Mouse (Mus musculus) T-helper 2 cell (primary cell): Measurements from ENCODE around the gene Daam1.

Source experiments
- in situ Hi-C: fragments of 300-600 bp; cut with MboI, MseI; formaldehyde crosslinking; loops from one replicate; pipeline ENCODE4 v1.15.1; 2025; ENCODE audit warnings: high pct_unique_total_duplicates

Gene Daam1

DNA sequence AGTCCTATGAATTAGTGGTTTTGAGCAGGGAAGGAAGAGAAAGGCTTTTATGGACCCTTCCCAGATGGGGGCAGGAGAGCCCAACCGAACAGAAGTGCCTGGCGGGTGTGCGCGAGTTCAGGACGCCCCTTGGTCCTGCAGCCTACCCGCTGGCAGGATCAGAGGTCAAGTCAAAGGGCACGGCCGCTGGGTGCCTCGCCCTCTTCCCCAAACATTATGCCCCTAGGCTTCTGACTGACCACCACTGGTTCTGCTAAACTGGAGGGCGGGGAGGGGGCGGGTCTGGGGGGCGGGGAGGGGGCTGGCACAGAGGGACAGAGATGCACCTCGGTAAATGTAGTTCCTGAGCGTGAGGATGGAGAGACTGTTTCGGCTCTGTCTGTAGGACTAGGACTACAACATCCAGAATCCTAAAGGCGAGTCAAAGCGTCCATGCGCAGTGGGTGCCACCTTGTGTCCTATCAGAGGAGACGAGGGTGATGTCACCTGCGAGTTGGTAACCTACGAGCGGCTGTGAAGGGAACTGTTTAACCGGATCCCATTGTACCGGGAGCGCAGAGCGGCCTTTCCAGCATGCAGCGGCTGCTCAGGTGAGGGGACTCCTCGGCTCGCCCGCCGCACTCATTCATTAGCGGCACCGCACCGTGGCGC lies at the start of gene Daam1:
Gene Daam1 (plus strand): TSS at position 472 of the 651 bp plus-strand sequence.
- in situ Hi-C loops = no loop called here

DNA sequence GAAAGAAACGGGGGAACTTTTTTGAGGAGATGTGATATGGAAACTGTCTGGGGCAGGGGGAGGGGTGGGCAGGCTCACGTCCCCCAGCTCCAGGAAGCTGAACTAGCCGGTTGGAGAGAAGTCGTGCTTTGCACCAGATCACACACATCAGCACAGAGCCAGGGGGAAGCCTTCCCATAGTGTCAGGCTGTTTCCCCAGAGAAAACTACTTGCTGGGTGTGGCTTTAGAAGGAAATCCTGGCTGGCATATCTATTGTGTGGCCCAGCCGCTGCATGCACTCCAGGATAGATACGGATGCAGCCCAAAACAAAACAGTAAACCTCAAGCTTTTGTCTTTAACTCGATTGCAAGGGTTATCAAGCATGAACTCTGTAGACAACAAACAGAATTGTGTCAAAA lies 49.7 kb upstream of the Daam1 start:
- in situ Hi-C loops = loop anchor here (5.0 kb wide), 1 partner anchor 466 kb away; no protein-coding TSS in a partner anchor

DNA sequence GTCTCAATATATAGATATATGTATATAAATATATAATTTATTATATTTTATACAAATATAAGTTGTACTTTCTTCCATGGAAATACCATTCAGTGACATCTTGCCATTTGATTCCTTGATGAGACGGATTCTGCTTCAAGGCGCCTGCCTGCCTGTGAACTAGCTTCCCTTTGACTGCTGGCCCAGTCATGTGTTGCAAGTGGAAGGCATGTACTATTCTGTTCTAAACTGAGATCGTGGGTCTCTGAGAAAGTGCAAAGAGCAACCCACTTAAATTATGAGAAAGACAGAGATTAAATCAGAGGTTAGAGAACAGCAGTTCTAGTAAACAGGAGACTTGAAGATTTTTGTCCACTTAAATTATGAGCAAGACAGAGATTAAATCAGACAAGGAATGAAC lies 46.9 kb upstream of the Daam1 start:
- in situ Hi-C loops = loop anchor here (5.0 kb wide), 1 partner anchor 463 kb away; no protein-coding TSS in a partner anchor

DNA sequence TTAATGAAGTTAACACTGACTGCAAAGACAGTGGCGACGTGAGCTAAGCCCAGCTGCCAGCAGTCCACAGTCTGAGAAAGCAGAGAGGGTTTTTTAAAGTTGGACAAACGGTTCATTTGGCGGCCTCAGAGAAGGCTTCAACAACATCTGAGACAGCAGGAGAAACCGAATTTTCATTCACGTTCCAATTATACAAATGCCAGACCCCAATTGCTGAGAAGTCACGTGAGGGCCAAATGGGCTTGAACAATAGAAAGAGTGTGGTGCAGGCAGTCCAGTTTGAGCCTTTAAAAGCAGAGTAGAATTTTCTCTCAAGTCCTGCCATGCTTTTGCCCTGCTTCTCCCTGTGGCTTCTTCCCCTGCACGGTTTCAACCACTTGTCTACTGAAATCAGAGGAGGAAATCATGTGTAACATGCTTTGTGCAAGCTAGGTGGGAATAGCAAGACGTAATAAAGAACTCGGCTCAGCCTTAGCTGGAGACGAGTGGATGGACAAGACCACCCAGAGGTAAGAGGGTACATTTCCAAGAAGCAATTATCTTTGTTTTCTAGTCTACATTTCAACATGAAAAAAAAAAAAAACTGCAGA lies 46.1 kb upstream of the Daam1 start:
- in situ Hi-C loops = loop anchor here (5.0 kb wide), 1 partner anchor 463 kb away; no protein-coding TSS in a partner anchor

DNA sequence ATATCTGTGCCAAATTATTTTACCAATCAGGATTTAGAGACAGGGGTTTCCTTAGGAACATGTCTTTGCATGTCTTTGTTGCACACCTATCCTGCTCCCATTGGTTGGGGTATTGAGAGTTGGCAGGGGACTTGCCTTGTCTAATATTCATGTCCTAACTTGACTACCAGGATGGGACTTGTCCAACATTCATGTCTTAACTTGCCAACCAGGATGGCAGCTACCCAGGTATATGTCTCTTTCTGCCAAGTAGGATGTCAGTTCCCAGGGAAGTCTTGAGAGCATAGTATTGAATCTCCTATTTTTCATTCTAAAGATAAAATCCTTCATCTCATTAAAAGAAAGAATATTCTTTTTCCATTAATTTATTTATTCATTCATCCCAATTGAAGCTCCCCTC lies 44.4 kb upstream of the Daam1 start:
- in situ Hi-C loops = no loop called here

DNA sequence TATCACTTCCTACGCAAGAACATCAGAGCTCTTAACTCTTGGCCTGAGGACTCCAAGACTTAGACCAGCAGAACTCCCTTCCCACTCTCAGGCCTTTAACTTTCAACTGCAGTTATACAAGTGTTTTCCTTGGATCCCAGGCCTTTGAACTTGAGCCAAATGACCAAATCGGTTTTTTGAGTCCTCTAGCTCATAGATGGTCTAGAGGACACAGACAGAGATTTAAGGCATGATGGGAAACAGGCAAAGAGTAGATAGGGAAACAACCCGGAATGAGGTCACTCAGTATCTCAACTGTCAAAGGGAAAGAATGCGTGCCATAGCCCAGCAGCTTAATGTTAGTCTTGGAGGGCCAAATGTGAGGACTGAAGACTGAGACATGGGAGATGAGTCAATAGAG lies 42.1 kb upstream of the Daam1 start:
- in situ Hi-C loops = no loop called here

DNA sequence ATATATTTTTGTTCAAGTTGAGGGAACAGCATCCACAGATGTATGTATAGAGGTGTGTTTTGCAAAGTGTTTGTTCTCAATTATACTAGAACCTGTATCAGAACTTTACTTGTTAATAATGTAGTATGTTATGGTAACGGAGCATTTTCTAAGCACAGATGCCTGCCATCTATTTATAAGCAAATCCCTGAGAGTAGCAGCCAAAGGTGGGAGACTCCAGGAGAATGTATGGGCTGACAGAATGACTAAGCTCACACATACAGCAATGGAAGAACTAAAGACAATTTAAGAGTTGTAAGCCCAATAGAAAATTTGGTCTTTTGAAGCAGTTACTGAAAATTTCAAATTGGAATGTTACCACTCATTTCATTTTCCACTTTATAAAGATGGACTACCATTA lies 40.3 kb upstream of the Daam1 start:
- in situ Hi-C loops = no loop called here

DNA sequence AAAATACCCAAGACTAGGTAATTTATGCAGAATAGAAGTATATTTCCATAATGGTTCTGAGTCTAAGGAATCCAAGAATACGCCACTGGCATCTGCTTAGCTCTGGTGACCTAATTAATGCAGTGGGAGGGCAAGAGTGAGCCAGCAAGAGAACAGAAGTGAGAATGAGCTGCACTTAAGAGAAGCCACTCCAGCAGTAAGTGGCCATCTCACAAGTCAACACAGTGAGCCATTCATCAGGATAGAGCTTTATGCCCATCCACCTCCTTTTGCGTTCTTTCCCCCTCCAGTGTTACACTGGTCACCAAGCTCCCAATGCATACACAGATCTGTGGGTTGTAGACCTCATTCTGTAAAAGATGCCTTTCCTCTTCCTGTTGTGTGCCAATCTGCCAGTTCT lies 37.8 kb upstream of the Daam1 start:
- in situ Hi-C loops = no loop called here

DNA sequence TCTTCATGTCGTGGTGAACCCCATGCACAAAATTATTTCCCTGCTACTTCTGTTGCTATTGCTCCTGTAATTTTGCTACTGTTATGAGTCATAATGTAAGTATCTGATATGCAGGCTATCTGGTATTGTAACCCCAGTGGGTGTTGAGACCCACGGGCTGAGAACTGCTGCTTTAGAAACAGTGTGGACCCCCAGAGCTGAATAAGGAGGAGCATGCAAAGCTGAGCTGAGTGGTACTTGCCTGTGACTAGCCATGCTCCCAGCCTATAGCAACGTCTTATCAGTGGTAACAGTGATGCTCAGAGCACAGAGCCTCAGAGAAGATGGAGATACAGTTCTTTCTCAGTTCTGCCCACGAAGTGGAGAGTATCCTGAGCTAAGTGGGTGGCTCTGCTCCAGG lies 35.3 kb upstream of the Daam1 start:
- in situ Hi-C loops = no loop called here

DNA sequence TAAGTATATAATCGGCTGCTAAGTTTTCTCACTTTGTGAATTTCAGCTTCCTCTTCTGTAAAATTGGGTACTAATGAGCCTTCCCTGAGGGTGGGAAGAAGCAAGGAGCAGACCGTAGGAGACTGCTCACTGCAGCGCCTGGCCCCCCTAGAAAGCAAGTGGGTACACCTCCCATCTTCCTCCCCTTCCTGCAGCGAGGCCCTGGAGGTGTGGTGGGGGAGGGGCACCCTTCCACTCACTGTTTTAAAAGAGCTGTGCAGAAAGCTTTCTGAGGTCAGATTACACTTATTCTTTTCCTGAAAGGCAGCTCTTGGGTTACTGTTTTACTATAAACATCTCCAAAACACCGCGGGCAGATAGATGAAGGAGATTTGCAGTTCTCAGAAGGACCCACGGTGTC lies 34.4 kb upstream of the Daam1 start:
- in situ Hi-C loops = no loop called here

DNA sequence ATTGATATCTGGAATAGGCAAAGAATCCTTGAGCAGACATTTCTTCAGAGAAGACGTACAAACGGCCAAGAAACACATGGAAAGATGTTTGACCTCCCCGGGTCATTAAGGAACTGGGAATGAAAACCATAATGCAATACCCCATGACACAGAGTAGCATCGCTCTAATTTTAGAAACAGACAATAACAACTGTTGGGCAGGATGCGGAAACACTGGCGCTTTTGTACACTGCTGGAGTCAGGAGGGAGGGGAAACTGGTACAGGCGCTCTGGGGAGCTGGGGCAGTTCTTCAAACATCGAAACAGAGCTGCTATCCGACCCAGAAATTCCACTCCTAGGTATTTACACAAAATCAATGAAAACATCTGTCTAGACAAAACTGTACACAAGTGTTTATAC lies 23.6 kb upstream of the Daam1 start:
- in situ Hi-C loops = no loop called here

DNA sequence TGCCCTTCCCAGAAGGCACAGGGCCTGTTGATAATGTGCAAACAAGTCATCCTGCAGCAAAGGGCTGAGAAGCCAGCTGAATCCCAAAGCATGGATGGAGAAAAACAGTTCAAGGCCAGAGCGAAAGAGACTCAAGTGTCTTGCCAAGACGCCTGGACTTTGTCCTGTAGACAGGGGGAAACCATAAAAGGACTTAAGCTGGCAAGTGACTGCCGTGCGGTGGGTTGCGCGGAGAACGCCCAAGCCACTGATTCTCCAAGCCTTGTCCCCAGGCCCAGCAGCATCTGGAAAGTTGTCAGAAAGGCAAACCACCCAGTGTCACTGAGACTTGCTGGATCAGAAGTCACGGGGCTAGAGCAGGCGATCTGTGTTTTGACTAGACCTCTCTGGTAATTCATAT lies 22.2 kb upstream of the Daam1 start:
- in situ Hi-C loops = no loop called here

DNA sequence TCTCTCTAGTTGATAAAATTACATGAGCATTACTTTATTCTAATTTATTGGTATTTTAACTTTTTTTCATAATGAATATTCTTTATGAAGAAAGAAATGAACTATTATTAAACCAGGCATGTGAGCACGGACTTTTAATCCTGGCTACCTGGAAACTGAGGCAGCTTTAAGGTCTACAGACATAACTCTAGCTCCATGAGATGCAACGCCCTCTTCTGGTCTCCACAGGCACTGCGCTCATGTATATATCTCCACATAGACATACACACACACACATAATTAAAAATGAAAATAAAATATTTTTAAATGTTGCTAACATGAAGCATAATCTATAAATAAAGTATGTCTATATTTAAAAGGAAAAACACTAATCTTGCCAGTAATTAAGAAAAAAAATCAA lies 21.3 kb upstream of the Daam1 start:
- in situ Hi-C loops = no loop called here

DNA sequence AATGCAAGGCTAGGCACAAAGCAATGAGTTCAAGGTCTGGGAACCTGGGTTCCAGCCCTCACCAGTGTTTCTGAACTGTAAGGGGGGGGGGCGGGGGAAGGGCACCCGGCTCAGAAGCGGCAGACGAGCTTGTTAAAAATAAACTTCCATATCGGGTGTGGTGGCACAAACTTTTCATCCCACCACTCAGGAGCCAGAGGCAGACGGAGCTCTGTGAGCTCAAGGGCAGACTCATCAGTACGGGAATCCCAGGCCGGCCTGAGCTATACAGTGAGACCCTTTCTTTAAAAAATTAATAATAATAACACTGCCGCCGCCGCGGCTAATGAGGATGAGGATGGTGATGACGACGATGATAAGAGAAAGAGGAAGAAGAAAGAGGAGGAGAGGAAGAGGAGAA lies 18.3 kb upstream of the Daam1 start:
- in situ Hi-C loops = no loop called here

DNA sequence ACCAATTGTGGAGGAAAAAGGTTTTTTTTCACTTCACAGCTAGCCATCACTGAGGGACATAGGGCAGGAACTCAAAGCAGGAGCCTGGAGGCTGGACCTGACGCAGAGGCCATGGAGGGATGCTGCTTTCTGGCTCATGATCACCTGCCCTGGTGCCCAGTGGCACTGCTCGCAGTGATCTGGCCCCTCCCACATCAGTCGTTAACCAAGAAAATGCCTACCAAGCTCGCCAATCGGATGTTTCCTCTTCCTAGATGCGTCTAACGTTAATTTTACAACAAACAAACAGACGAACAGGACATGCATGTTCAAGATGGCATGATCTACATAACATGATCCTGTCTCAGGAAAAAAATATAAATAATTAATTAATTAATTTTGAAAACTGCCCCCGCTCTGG lies 17.6 kb upstream of the Daam1 start:
- in situ Hi-C loops = no loop called here

DNA sequence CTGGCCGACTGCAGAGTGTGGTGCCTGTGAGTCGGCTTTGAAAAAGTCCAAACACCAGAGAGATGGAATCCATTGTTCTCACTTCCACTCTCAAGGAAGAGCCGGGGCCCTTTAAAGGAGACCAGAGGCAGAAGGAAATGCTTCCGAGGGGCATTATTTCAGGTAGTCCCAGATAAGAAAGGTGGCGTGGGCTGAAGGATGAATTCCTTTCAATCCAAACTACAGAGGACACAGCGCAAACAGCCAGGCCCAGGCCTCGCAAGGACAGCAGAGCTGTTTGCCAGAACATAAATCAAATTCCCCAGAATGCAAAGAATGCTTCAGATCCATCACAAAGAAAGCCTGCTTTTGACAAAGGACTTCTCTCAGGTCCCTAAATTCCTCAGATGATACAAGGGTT lies 17.1 kb upstream of the Daam1 start:
- in situ Hi-C loops = no loop called here

DNA sequence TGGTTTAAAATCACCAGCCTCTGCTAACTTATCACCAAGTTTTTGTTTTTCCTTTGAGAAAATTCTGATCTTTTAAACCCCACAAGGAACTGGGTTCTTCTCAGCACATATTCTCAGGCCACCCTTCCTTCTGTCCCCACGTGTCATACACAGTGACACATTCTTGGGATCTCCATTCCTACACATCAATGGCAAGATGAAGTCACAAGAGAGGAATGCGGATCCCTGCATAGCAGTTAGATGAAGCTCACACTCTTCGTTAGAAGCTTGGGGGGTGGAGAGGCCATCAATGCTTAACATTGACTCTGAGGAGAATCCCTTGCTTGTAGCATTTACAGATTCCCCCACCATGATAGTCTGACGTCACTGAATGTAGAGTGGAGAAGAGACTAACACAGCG lies 10.8 kb upstream of the Daam1 start:
- in situ Hi-C loops = no loop called here

DNA sequence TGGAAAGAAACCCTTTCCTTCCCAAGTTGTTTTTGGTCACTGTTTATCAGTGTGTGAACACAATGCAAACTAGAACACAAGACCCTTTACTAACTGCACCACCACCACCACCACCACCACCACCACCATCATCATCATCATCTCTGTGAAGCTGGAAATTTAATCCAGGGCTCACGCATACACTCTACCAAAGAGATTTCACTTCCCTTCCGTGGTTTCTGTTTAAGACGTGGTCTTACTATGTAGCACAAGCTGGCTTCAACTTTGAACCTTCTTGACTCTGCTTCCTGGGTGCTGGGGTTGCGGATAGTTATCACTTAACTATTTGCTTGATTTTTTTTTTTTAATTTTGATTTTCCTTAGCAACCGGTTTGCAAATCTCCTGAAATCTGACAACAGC lies 9.6 kb upstream of the Daam1 start:
- in situ Hi-C loops = no loop called here

DNA sequence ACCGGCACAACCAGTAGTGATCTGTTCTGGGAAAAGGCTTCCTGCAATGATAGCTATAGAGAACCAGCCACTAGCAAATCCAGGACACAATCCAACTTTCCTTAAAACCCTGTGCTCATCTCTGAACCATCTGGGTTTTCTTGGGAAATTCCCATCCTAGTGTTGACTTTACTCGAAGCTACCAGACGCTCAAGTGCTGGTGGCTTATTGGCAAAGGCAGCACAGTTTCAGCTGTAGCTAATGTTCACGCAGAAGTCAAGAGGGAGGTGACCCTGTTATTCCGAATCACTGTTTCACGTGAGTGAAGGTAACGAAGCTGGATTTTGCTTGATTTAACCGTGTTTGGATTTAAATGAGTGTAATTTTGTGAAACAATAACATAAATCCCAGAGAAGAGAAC lies 9.1 kb upstream of the Daam1 start:
- in situ Hi-C loops = no loop called here

DNA sequence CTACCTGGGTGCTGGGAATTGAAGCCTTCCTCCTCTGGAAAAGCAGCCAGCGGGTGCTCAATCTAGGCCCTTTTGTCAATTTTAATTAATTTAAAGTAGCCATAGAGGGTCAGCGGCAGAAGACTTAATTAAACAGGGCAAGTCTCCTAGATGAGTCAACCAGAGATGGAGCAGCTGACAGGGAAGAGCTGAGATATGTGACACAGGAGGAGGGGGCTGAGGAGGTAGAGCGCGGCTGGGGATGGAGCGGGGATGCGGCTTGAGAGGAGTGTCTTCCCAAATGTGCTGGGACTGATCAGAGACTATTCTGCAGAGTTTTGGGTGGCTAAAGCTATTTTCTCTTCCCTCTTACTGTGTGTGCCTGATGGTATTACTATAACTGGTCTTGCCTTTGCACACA lies 6.0 kb upstream of the Daam1 start:
- in situ Hi-C loops = loop anchor here (5.0 kb wide), 1 partner anchor 247 kb away; the partner anchor contains the start of gene Gpr135

DNA sequence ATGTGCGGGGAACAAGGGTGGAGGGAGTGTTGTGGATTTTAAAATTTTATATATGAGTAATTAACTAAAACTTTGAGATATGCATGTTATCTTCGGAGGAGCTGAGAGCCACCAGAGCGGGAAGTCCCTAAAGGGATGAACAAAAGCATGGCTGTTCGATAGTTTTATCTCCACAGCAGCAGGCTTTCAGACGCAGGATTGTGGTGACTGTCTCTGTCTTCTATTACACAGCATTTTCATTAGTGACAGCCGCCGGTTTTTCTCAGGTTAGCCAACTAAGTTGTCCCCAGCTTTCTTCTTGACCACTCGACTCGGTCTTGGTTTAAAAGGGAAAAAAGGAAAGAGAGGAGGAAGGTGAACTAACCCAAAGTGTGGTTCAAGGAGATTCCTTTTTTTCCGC lies 739 bp upstream of the Daam1 start:
- in situ Hi-C loops = no loop called here

DNA sequence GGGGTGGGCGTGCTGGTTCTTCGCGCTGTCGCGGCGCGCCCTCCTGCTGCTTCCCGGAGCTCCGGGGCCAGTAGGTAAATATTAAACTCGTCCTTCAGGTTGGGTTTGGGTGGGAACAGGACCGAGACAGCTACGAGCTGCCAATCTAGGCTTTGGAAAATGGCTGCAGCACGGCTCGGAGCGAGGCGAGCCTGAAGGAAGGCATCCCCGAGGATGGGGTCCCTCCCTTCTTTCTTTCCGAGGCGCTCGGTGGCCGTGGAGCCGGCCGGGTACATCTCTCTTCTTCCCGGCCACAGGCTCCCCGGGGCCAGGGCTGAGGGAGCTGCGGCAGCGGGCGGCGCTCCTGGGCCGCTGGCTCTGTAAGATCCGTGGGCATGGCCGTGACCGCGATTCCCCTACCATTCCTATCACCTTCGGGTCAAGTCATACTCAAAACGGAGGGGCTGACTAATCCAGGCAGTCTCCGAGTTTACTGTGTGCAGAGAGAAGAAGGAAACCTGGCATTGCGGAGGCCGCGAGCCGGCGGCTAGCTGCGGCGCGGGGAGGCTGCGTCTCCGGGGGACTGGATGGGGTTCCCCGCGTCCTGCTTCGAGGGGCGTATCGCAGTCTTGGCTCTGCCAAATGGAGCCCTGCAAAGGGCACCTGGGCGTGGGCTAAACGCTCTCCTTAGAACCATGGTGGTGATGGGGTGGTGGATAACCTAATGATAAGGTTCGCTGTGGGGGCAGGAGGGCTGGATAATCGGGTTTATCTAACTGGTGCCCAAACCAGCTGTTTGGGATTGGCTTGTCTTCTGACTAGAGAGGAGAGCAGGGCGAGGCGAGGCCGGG lies 595 bp downstream of the Daam1 start:
- in situ Hi-C loops = no loop called here

DNA sequence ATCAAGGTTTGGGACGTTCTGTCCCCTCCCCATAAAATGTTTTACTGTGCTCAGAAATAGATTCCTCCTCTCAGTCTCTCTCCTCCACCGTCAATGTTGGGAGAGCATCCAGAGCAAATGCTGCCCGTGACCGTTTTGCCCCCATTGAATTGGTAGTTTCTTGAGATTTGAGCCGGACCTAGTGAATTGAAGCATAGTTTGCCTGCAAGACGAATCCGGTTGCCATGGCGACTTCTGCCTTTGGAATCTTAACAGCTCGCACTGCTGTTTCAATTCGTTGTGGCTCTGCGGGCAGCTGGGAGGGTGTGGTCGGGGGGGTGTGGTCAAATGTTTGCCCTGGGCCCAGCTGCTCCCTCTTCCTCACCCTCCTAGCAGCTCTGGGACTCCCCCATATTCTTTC lies 1.3 kb downstream of the Daam1 start:
- in situ Hi-C loops = no loop called here
